Mouse (Mus musculus): ENCODE data around the gene Ring1.

The Ring1 gene

GRCm38 (mm10) chr17:33994959-33995358 is 29.5 kb downstream of the Ring1 start:
- no peak for DNase-seq (ENCODE audit: low spot score in 2 of 2)

DNA sequence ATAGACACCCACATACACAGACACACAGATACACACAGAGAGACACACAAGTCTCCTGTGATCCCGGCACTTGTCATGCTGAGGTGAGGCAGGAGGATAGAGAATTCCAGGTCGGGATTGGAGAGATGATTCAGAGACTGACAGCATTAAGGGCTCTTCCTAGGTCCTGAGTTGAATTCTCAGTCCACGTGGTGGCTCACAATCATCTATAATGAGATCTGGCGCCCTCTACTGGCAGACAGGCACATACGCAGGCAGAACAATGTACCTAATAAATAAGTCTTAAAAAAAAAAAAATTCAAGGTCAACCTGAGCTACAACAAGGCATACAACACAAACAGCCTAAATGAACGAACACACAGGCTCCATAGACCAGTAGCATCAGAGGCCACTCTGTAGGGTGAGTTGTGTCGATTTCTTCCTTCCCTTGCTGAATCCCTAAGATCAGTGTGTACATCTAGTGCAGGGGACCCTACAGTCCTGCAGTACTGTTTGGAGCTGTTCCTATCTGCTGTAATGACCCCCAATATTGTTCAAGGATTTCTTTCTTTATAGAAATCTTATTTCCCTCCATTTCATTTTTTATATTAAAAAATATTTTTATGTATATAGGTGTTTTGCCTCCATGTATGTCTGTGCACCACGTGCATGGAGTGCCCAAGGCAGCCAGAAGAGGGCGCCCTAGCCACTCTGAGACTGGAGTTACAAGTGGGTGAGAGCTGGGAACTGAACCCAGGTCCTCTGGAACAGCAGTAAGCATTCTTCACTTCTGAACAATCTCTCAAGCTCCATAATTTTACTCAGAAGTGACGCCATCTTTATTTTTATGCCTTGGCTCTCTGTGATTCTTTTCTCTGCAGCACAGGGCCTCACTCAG is 32.5 kb downstream of the Ring1 start:
- DNase-seq (ENCODE audit: low spot score in 2 of 2) = peak in 1 of 2 experiments; percentile 62

DNA sequence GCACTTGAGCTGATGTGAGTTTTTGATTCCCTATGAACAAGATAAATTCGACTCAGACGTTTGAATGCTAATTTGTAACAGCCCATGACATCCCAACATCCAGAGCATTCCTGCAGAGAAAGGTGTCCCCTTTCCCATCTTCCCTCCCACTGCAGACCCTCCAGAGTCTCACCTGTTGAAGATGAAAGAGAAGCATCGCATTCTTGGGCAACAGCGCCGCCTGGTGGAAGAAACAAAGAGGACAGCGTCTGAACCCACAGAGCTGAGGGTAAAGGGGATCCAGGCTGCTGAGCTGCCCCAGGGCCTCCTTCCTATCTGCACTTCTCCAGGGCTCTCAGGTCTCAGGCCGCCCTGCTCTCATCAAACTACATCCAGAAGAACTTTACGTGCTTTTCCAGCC is 42.3 kb downstream of the Ring1 start:
- DNase-seq (ENCODE audit: low spot score in 2 of 2) = peak; percentile 49 to 70

DNA sequence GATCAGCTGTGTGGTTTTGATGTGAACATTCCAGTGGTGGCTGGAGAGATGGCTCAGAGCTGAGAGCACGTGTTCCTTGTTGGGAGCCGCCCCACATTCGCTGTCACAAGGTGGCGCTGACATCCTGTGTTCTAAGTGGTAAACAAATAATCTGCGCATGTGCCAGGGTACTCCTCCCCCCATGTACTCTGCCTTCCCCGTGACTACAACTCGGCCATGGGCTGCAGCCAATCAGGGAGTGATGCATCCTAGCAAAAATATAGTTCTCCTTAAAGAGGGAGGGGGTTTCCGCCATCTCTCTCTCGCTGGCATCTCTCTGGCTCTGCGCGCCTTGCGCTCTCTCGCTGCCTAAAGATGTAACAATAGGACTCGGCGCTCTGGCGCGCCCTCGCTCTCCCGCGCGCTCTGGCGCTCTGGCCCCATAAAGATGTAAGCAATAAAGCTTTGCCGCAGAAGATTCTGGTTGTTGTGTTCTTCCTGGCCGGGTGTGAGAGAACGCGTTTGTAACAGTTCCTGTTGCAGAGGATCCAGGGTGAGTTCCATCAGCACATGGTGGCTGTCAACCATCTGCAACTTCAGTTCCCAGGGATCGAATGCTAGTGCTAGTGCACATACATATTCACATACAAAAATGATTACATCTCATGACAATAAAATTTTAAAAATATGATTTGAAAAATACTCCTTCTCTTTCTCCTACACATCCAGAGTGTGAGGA is 43.1 kb downstream of the Ring1 start:
- DNase-seq (ENCODE audit: low spot score in 2 of 2) = peak; percentile 69 to 71

DNA sequence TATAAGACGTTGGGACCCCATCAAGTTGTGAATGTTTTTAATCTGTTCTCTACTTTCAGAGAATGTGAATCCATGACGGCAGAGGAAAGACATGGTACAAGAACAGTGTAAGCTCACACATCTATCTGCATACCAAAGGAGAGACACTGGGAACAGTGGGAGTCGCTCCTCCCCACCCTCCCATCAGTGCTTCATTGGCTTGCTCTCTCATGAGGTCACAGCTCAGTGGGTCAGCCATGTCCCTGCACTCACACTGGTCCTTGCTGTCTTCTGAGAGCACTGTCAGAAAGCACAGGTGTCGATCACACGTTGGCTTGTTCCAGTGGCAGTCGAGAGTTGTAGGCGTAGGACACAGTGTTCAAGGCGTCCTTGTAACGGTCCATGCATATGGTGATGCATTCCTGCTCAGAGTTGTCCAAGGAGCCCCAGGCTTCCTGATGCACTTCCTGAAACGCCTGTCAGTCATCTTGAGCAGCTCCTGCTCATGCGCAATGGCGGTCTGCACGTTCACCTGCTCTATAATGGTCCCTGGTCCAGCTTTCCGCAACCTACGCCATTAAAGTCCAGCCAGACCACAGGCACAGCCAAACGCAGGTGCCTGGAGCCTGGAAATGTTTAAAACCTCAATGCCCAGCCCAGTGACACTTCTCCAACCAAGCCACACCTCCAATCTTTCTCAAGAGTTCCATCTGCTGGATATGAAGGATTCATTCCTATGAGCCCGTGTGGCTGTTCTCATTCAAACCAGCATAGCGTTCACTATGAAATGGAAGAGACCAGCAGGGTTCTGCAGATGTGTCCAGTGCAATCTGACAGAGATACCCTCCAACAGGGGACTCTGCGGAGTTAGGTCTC is 44.1 kb downstream of the Ring1 start:
- DNase-seq (ENCODE audit: low spot score in 2 of 2) = no peak

DNA sequence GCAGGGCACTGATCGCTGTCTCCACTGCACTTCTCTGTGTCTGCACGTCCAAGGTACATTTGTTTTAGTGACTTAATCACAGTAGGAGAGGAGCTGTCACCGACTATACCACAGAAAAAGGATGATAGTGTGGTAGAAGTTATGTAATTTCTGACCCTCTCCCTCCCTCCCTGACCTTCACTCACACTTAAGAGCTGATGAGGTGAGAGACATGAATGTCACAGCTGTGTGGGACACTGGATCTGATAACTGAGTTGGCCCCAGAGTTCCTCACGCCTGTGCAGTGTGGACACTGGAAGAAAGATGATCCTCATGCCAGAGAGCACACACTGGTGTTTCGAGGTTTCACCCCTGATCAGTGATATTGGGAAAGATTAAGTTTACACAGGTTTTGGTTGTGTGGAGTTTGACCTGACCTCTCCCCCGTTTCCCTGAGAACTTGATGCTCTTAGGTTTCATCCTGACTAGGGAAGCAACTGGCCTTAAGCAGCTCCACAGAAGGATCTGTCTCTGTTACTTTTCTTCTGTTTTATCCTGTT is 44.9 kb downstream of the Ring1 start:
- DNase-seq (ENCODE audit: low spot score in 2 of 2) = no peak

- DNase-seq (ENCODE audit: low spot score in 2 of 2) = peak; percentile 59 to 73
Measured at GRCm38 (mm10) chr17:33978631-33979031, 45.8 kb downstream of the Ring1 start.

DNA sequence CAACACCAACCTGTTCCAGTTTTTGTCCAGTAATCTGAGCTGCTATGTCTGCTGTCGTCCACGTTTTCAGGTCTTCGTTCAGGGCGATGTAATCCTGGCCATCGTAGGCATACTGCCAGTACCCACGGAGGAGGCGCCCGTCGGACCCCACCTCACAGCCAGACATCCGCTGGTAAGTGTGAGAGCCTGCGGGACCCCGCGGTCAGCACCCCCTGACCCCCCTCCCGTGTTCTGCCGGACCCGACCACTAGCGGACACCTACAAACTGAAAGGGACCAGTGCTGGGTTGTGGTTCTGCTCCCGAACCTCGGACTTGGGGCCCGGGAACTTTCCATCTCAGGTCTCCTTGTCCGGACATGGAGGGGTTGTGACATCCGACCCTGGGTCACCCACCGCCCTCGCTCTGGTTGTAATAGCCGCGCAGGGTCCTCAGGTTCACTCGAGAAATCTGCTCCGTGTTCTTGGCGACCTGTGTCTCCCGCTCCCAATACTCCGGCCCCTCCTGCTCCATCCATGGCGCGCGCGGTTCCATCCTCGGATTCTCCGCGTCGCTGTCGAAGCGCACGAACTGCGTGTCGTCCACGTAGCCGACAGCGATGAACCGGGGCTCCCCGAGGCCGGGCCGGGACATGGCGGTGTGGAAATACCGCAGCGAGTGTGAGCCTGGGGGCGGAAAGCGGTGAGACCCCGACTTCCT is 46.5 kb downstream of the Ring1 start:
- no peak for DNase-seq (ENCODE audit: low spot score in 2 of 2)

DNA sequence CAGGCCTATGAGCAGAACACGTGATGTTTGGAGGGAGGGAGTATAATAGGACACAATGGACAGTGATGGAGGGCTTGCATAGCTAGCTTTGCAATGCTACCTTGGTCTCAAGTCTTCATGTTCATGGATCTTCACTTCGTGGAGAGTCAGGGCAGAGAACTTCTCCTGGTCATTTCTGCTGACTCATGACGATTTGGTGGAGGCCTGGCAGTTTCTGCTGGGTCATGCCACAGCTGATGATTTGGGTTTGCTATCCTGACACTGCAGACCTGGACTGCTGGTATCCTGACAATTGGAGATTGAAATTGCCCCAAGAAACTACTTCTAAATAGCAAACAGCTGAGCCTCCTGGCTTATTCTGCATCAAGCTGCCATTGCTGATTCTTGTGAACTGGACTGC is 50.9 kb downstream of the Ring1 start:
- DNase-seq (ENCODE audit: low spot score in 2 of 2) = no peak

- no peak for DNase-seq (ENCODE audit: low spot score in 2 of 2)
Measured at GRCm38 (mm10) chr17:33972691-33973090, 51.8 kb downstream of the Ring1 start.
